Mouse (Mus musculus): ENCODE results near the gene Dst. TPM values are rescaled to one million over a fixed set of nuclear protein-coding genes. Genes with fewer than 3 reads are reported as not detected.

Dst gene
- total and polyA plus RNA-seq, 3 experiments = 9.1 to 28.0 (median 20.5) TPM

DNA sequence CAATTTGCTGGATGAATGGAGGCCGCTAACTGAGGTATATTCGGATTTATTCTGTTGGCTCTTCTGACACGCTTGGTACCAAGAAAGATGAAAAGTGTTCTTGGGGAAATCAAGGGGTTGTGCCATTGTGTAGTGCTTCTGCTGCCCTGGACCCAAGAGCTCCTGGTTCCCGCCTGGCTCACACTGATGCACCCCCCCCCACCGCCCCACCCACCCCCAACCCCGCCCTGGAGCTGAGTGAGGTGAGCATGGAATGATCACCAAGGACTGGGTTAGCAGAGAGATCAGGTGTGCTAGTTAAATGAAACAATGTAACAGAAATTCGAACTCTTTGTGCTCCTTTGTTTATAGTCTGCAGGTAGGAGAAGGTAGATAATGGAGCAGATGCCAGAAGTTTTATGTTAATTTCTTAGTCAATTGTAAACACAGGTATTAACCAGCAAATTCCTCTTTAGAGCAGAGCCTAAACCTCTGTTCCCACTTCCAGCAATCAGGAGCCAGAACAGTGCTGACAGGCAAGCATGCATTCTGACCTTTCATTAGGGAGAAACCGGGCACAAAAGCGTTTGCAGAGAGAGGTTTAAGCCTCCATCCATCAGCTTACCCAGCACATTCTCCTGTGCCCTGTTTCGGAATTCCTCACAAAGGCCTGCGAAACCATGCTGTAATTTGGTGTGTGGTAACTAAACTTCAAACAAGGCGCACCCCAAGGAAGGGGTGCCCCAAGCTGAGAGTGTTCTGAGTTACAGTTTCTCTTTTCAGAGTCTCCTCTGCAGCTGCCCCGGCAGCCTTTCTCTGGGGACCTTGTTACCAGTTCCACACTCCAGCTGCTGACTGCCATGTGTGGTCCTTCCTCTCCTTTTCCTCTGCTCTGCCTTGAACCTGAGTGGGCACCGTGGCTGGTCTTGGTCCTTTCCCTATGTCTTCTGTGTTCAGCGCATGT is 166.5 kb downstream of the Dst start:
- Histone ChIP-seq H3K79me2 (replicated peaks; ENCODE audit: control insufficient read depth, extremely low read depth, insufficient read depth, poor library complexity, severe bottlenecking) (no peaks in the 10 kb centered on the region), H3K36me3 (replicated peaks in 1 of 2; ENCODE audit: control insufficient read depth in 1 of 2, insufficient read depth in 1 of 2, low read length in 1 of 2) (peaks cover 0 to 2% of the 10 kb centered on the region in 2 experiments), H3K4me1 (ENCODE audit: control insufficient read depth in 1 of 2, insufficient read depth in 2 of 2) (peaks cover 11 to 59% of the 10 kb centered on the region in 2 experiments), H3K9me3 (replicated peaks; ENCODE audit: low read length) (no peaks in the 10 kb centered on the region), H3K27me3 (replicated peaks) (no peaks in the 10 kb centered on the region), H3K9ac (ENCODE audit: insufficient read depth, low read depth) (no peak overlapping the region), H3K27ac (ENCODE audit: insufficient read depth, low read depth) (no peak overlapping the region), H3K4me3 (replicated peaks in 1 of 3; ENCODE audit: low read depth in 2 of 3, low read length in 2 of 3, poor library complexity in 1 of 3) (no peak overlapping the region), H3K4me2 (ENCODE audit: insufficient read depth, low read depth, poor library complexity, severe bottlenecking) (peak overlapping the region; percentile 4)
- dilution Hi-C loops (cut with MboI; ENCODE audit: extremely low pct_ligation_motif_present, extremely low pct_unique_long_range_greater_than_20kb, low sequenced_read_pairs) = no loop called here
- no peak for TF ChIP-seq SMC3 (IDR thresholded peaks at IDR 0.05; ENCODE audit: low read depth, low read length)
- TF ChIP-seq UBTF (IDR thresholded peaks at IDR 0.05; ENCODE audit: low read depth, low read length) = no peak
- TF ChIP-seq RCOR1 (conservative IDR thresholded peaks at IDR 0.05; ENCODE audit: low read depth, low read length) = no peak
- no peak for TF ChIP-seq MXI1 (IDR thresholded peaks at IDR 0.05; ENCODE audit: low read depth, low read length)
- no peak for TF ChIP-seq TCF12 (IDR thresholded peaks at IDR 0.05; ENCODE audit: low read depth, low read length)
- no peak for TF ChIP-seq ZMIZ1 (IDR thresholded peaks at IDR 0.05; ENCODE audit: low read depth, low read length)
- DNase-seq (ENCODE audit: extremely low read depth) = no peak
- in situ Hi-C loops (cut with MboI; ENCODE audit: low pct_ligation_motif_present, low pct_unique_long_range_greater_than_20kb, low sequenced_read_pairs) = no loop called here

DNA sequence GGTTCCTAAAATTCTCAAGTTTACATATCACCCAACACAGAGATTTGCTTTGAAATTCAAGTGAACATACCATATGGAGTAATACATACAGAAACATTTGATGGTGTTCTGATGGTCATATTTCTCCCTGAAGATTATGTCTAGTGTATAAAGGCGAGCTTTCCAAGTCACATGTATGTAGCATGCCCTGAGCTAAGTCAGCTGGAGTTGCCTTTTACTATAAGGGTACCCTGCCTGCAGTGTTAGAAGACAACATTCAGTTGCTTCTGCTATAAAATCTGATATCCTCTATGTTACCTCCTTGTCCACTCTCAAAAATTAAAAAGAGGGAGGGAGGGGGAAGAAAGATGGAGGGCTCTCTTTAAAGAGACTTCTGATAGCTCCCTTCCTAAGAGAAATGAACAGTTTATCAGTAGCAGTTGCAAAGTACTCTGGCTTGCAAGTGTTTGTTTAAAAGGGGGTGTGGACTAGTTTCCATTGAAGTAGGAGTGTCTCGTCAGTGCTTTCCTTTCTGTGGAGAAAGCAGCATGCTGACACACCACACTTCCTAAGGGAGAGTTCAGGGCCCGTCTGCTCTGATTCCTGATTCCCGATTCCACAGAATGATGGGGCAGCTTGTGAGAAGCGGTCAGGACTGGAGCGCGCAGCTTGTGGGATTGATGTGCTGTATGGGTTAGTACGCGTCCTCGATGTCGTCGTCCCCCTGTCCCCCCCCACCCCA is 168.8 kb downstream of the Dst start:
- no peaks in the 10 kb centered on the region for H3K79me2 ChIP-seq (replicated peaks; ENCODE audit: control insufficient read depth, extremely low read depth, insufficient read depth, poor library complexity, severe bottlenecking)
- no peak overlapping the region for H3K27ac ChIP-seq (ENCODE audit: insufficient read depth, low read depth)
- dilution Hi-C loops (cut with MboI; ENCODE audit: extremely low pct_ligation_motif_present, extremely low pct_unique_long_range_greater_than_20kb, low sequenced_read_pairs) = no loop called here

More for the DNA sequence above, 168.8 kb downstream of the Dst start:
- DNase-seq (ENCODE audit: extremely low read depth) = no peak
- no peak overlapping the region for H3K4me3 ChIP-seq (replicated peaks in 1 of 3; ENCODE audit: low read depth in 2 of 3, low read length in 2 of 3, poor library complexity in 1 of 3)
- in situ Hi-C loops (cut with MboI; ENCODE audit: low pct_ligation_motif_present, low pct_unique_long_range_greater_than_20kb, low sequenced_read_pairs) = no loop called here
- no peaks in the 10 kb centered on the region for H3K27me3 ChIP-seq (replicated peaks)
- H3K36me3 ChIP-seq (replicated peaks in 1 of 2; ENCODE audit: control insufficient read depth in 1 of 2, insufficient read depth in 1 of 2, low read length in 1 of 2) = no peaks in the 10 kb centered on the region
- peaks cover 11 to 41% of the 10 kb centered on the region in 2 experiments for H3K4me1 ChIP-seq (ENCODE audit: control insufficient read depth in 1 of 2, insufficient read depth in 2 of 2)
- H3K4me2 ChIP-seq (ENCODE audit: insufficient read depth, low read depth, poor library complexity, severe bottlenecking) = no peak overlapping the region
- no peak for TF ChIP-seq PAX5 (IDR thresholded peaks at IDR 0.05; ENCODE audit: low read length)
- TF ChIP-seq USF1 (IDR thresholded peaks at IDR 0.05; ENCODE audit: low read depth, low read length) = no peak
- TF ChIP-seq NELFE (IDR thresholded peaks at IDR 0.05; ENCODE audit: low read depth, low read length) = no peak
- TF ChIP-seq CHD1 (IDR thresholded peaks at IDR 0.05; ENCODE audit: low read depth, low read length) = no peak
- no peak for TF ChIP-seq NRF1 (IDR thresholded peaks at IDR 0.05; ENCODE audit: low read depth, low read length)
- TF ChIP-seq HCFC1 (IDR thresholded peaks at IDR 0.05; ENCODE audit: low read depth, low read length) = no peak
- TF ChIP-seq MAFK (IDR thresholded peaks at IDR 0.05; ENCODE audit: insufficient replicate concordance, low read length) = no peak
- TF ChIP-seq TCF12 (IDR thresholded peaks at IDR 0.05; ENCODE audit: low read depth, low read length) = no peak
- TF ChIP-seq CTCF (conservative IDR thresholded peaks at IDR 0.05 in 1 of 2, IDR thresholded peaks at IDR 0.05 in 1 of 2; ENCODE audit: low read depth in 2 of 2, low read length in 2 of 2) = no peak
- TF ChIP-seq ZMIZ1 (IDR thresholded peaks at IDR 0.05; ENCODE audit: low read depth, low read length) = no peak
- TF ChIP-seq USF2 (conservative IDR thresholded peaks at IDR 0.05; ENCODE audit: low read depth, low read length) = no peak
- TF ChIP-seq MAX (IDR thresholded peaks at IDR 0.05; ENCODE audit: low read length) = no peak
- no peak for TF ChIP-seq MYC (IDR thresholded peaks at IDR 0.05; ENCODE audit: low read depth, low read length)
- H3K9me3 ChIP-seq (replicated peaks; ENCODE audit: low read length) = no peaks in the 10 kb centered on the region
- H3K9ac ChIP-seq (ENCODE audit: insufficient read depth, low read depth) = no peak overlapping the region
